Mouse (Mus musculus) C2C12 (cell line): Measurements from ENCODE around the gene Pacs2. TPM values are rescaled to one million over a fixed set of nuclear protein-coding genes. Genes with fewer than 3 reads are reported as not detected.

Experiments used
- H3K27me3 ChIP-seq: one replicate; pipeline ENCODE4 v1.6.1; 2011; ENCODE audit not compliant: control insufficient read depth, insufficient read depth, insufficient read length
- H3K36me3 ChIP-seq: one replicate; pipeline ENCODE4 v1.6.1; 2011; ENCODE audit not compliant: control insufficient read depth, insufficient read depth
- H3K4me3 ChIP-seq: one replicate; pipeline ENCODE4 v1.5.1; 2011; ENCODE audit warnings: mild to moderate bottlenecking, control low read depth; ENCODE audit not compliant: poor library complexity, insufficient read depth, severe bottlenecking
- H3K79me2 ChIP-seq: one replicate; pipeline ENCODE4 v1.6.1; 2011; ENCODE audit not compliant: control insufficient read depth, insufficient read depth
- H3K79me3 ChIP-seq: one replicate; pipeline ENCODE4 v1.6.1; 2011; ENCODE audit warnings: low read depth, control low read depth
- H3ac ChIP-seq: one replicate; pipeline ENCODE3; 2011; ENCODE audit warnings: low read depth; ENCODE audit not compliant: control insufficient read depth, insufficient read length
- CEBPB ChIP-seq: IDR thresholded peaks from one replicate; pipeline ENCODE4 v1.6.1; 2011; ENCODE audit warnings: low read depth, mild to moderate bottlenecking, control low read depth, moderate library complexity
- CTCF ChIP-seq: IDR thresholded peaks from one replicate; pipeline ENCODE4 v1.5.1; 2011; ENCODE audit not compliant: control insufficient read depth, insufficient read depth, insufficient read length
- FOSL1 ChIP-seq: IDR thresholded peaks from one replicate; pipeline ENCODE4 v1.8.0; 2011; ENCODE audit warnings: mild to moderate bottlenecking, low read length; ENCODE audit not compliant: poor library complexity, insufficient read depth, severe bottlenecking
- MAX ChIP-seq: IDR thresholded peaks from one replicate; pipeline ENCODE4 v1.6.1; 2011; ENCODE audit warnings: mild to moderate bottlenecking, control low read depth
- MYOD1 ChIP-seq: IDR thresholded peaks from one replicate; pipeline ENCODE4 v1.6.1; 2011; ENCODE audit warnings: low read depth; ENCODE audit not compliant: control insufficient read depth, insufficient read length
- MYOG ChIP-seq: IDR thresholded peaks from one replicate; pipeline ENCODE4 v1.6.1; 2011; ENCODE audit not compliant: control insufficient read depth, insufficient read length; ENCODE audit errors: extremely low read depth
- USF1 ChIP-seq: IDR thresholded peaks from one replicate; pipeline ENCODE4 v1.6.1; 2011; ENCODE audit warnings: low read depth, mild to moderate bottlenecking, control low read depth, moderate library complexity
- polyA plus RNA-seq: library from polyadenylated mRNA; unstranded; fragments of >200 nt; fragmentation: generic; extraction: Trizol; gene quantifications from one replicate; pipeline ENCODE4 v1.2.1, GENCODE M21; 2012; ENCODE audit warnings: missing spikeins

Pacs2 gene
- polyA plus RNA-seq, 1 experiment, result 48.8 TPM

DNA sequence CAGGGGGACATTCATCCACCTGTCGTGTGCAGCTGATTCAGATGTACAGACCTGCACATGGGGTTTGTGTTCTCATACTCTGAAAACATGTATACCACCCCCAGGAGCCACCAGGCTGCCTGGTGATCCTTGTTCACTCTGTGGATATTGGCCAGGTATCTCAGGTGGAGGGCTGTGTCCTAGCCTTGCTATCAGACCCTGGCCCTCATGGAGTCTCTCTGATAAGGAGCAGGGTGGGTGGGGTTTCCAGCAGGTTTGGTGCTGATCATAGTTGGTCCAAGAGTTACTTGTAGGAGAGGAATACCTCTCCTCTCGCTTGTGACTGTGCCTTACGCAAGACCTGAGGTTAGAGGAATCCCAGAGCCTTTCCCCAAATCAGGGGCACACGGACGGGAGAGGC lies 45.9 kb downstream of the Pacs2 start:
- TF ChIP-seq MYOD1 (no peak), USF1 (no peak), CEBPB (no peak), FOSL1 (no peak), CTCF (no peak)
- no peaks in the 10 kb centered on the region for H3K79me3 ChIP-seq
- H3K4me3 ChIP-seq, result no peak overlapping the region
- H3K27me3 ChIP-seq, result no peaks in the 10 kb centered on the region
- H3K36me3 ChIP-seq, result peaks cover 74% of the 10 kb centered on the region
- H3ac ChIP-seq, result no peak overlapping the region
- no peaks in the 10 kb centered on the region for H3K79me2 ChIP-seq

DNA sequence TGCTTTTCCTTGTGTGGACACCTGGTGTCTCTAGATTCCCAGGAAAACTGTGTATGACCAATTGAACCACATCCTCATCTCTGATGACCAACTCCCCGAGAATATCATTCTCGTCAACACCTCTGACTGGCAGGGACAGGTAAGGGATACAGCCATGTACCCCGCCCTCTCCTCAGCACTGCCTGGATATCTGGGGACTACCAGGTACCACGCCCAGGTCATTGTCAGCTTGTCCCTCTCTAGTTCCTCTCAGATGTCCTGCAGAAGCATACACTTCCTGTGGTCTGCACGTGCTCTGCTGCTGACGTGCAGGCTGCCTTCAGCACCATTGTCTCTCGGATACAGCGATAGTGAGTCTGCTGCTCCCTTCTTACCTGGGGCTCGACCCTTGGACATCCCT lies 47.3 kb downstream of the Pacs2 start:
- H3K36me3 ChIP-seq, result peaks cover 64% of the 10 kb centered on the region

GRCm38 (mm10) chr12:113062201-113062600 lies 47.9 kb downstream of the Pacs2 start:
- Histone ChIP-seq H3ac (no peak overlapping the region), H3K27me3 (no peaks in the 10 kb centered on the region), H3K36me3 (peaks cover 64% of the 10 kb centered on the region), H3K79me3 (no peaks in the 10 kb centered on the region), H3K4me3 (no peak overlapping the region), H3K79me2 (no peaks in the 10 kb centered on the region)
- peak; percentile 89 for TF ChIP-seq CTCF
- TF ChIP-seq MYOD1, result peak; percentile 99
- no peak for TF ChIP-seq MAX

More for the DNA sequence above, 47.3 kb downstream of the Pacs2 start:
- TF ChIP-seq MYOG (no peak), MYOD1 (peak; percentile 17), CTCF (no peak)
- no peaks in the 10 kb centered on the region for H3K79me3 ChIP-seq
- H3K79me2 ChIP-seq, result no peaks in the 10 kb centered on the region
- no peak overlapping the region for H3K4me3 ChIP-seq
- no peak overlapping the region for H3ac ChIP-seq
- no peaks in the 10 kb centered on the region for H3K27me3 ChIP-seq

DNA sequence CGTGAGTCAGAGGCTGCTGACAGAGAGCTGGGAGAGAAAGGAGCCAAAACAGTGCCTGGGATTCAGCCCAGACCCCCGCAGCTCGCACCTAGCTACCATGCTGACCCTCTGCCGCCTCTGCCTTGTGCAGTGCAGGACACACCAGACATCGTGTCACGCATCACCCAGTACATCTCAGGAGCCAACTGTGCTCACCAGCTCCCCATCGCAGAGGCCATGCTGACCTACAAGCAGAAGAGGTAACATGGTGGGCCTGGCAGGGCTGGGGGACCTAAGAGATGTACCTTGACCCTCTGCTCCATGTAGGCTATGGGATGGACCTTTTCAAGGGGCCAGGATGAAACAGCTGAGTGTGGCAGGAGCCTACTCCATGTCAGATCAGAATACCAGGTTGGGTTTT lies 49.4 kb downstream of the Pacs2 start:
- Histone ChIP-seq H3K36me3 (peaks cover 54% of the 10 kb centered on the region), H3K27me3 (no peaks in the 10 kb centered on the region), H3K79me3 (no peaks in the 10 kb centered on the region)

GRCm38 (mm10) chr12:113068002-113068401 lies 53.7 kb downstream of the Pacs2 start:
- Histone ChIP-seq H3K4me3 (no peak overlapping the region), H3K27me3 (no peaks in the 10 kb centered on the region), H3K36me3 (peaks cover 60% of the 10 kb centered on the region), H3K79me2 (no peaks in the 10 kb centered on the region), H3ac (no peak overlapping the region), H3K79me3 (no peaks in the 10 kb centered on the region)
- no peak for TF ChIP-seq MAX
- no peak for TF ChIP-seq CTCF
- no peak for TF ChIP-seq MYOG
- no peak for TF ChIP-seq USF1

More for the DNA sequence above, 49.4 kb downstream of the Pacs2 start:
- TF ChIP-seq MYOD1, result no peak
- no peak for TF ChIP-seq MAX
- no peak for TF ChIP-seq CEBPB
- no peak for TF ChIP-seq CTCF
- no peak for TF ChIP-seq MYOG
- TF ChIP-seq USF1, result no peak
- no peak for TF ChIP-seq FOSL1
- H3ac ChIP-seq, result no peak overlapping the region
- H3K79me2 ChIP-seq, result no peaks in the 10 kb centered on the region
- no peak overlapping the region for H3K4me3 ChIP-seq

GRCm38 (mm10) chr12:113069389-113069788 lies 55.1 kb downstream of the Pacs2 start:
- TF ChIP-seq MYOG, result no peak
- TF ChIP-seq USF1, result no peak
- TF ChIP-seq MYOD1, result no peak
- TF ChIP-seq FOSL1, result no peak
- TF ChIP-seq CEBPB, result no peak
- TF ChIP-seq CTCF, result no peak
- TF ChIP-seq MAX, result no peak
- Histone ChIP-seq H3K27me3 (no peaks in the 10 kb centered on the region), H3K36me3 (peaks cover 54% of the 10 kb centered on the region), H3K79me3 (no peaks in the 10 kb centered on the region), H3K79me2 (no peaks in the 10 kb centered on the region), H3ac (no peak overlapping the region), H3K4me3 (no peak overlapping the region)
